Mouse (Mus musculus) CH12.LX (cell line): ENCODE measurements around the gene Pou2f1. TPM values are rescaled to one million over a fixed set of nuclear protein-coding genes. Genes with fewer than 3 reads are reported as not detected.

Experiments
- DNase-seq: peaks from one replicate; pipeline ENCODE4 v3.0.0-alpha.2; 2013; ENCODE audit errors: extremely low read depth
- H3K27ac ChIP-seq: 2 replicates; pipeline ENCODE4 v1.5.1; 2012; ENCODE audit warnings: low read depth, mild to moderate bottlenecking, control low read depth, moderate library complexity; ENCODE audit not compliant: insufficient read depth
- H3K27me3 ChIP-seq: replicated peaks from 2 replicates; pipeline ENCODE3; 2012; ENCODE audit warnings: inconsistent platforms
- H3K36me3 ChIP-seq, 2 experiments: replicated peaks in 1 of 2; 2 replicates each; pipeline versions ENCODE3 to v1.6.1; 2012; ENCODE audit warnings: inconsistent platforms in 1 of 2, low read length in 1 of 2, mild to moderate bottlenecking in 1 of 2, mixed read lengths in 1 of 2, moderate library complexity in 1 of 2; ENCODE audit not compliant: control insufficient read depth in 1 of 2, insufficient read depth in 1 of 2
- H3K4me1 ChIP-seq, 2 experiments: 2 replicates each; pipeline ENCODE4 v1.6.1; 2012; ENCODE audit warnings: inconsistent platforms in 1 of 2, moderate library complexity in 1 of 2; ENCODE audit not compliant: insufficient read depth in 2 of 2, control insufficient read depth in 1 of 2
- H3K4me2 ChIP-seq: 2 replicates; pipeline ENCODE4 v1.6.1; 2012; ENCODE audit warnings: low read depth, mild to moderate bottlenecking, control low read depth; ENCODE audit not compliant: poor library complexity, insufficient read depth, severe bottlenecking
- H3K4me3 ChIP-seq, 3 experiments: fragments of 150-350 bp in 1 of 3; sonication (generic) in 1 of 3; replicated peaks in 1 of 3; 2 replicates each; pipeline versions ENCODE3 to v1.5.1; 2011 to 2012; ENCODE audit warnings: low read depth in 2 of 3, low read length in 2 of 3, mild to moderate bottlenecking in 2 of 3, moderate library complexity in 2 of 3, control low read depth in 1 of 3, improper control_type of control experiment in 1 of 3, inconsistent platforms in 1 of 3, mixed read lengths in 1 of 3; ENCODE audit not compliant: poor library complexity in 1 of 3
- H3K79me2 ChIP-seq: replicated peaks from 2 replicates; pipeline ENCODE4 v1.6.1; 2012; ENCODE audit warnings: mild to moderate bottlenecking, moderate library complexity; ENCODE audit not compliant: control insufficient read depth, poor library complexity, insufficient read depth, severe bottlenecking; ENCODE audit errors: extremely low read depth
- H3K9ac ChIP-seq: 2 replicates; pipeline ENCODE4 v1.6.1; 2012; ENCODE audit warnings: low read depth, mild to moderate bottlenecking, control low read depth, moderate library complexity; ENCODE audit not compliant: insufficient read depth
- H3K9me3 ChIP-seq: replicated peaks from 2 replicates; pipeline ENCODE3; 2012; ENCODE audit warnings: low read length, inconsistent platforms, mixed read lengths
- BHLHE40 ChIP-seq: IDR thresholded peaks from 2 replicates; pipeline ENCODE4 v1.6.1; 2011; ENCODE audit warnings: mild to moderate bottlenecking, low read depth, low read length, improper control_type of control experiment
- CHD2 ChIP-seq: IDR thresholded peaks from 2 replicates; pipeline ENCODE4 v1.6.1; 2011; ENCODE audit warnings: low read length, improper control_type of control experiment
- E2F4 ChIP-seq: IDR thresholded peaks from 2 replicates; pipeline ENCODE4 v1.6.1; 2011; ENCODE audit warnings: low read depth, low read length, improper control_type of control experiment; ENCODE audit not compliant: insufficient replicate concordance
- ETS1 ChIP-seq: conservative IDR thresholded peaks from 2 replicates; pipeline ENCODE4 v1.6.1; 2012; ENCODE audit warnings: low read depth, mild to moderate bottlenecking, inconsistent platforms, low read length, improper control_type of control experiment, moderate library complexity
- HCFC1 ChIP-seq: IDR thresholded peaks from 2 replicates; pipeline ENCODE4 v1.6.1; 2012; ENCODE audit warnings: low read depth, mild to moderate bottlenecking, inconsistent platforms, low read length, improper control_type of control experiment
- JUND ChIP-seq: conservative IDR thresholded peaks from 2 replicates; pipeline ENCODE4 v1.6.1; 2011; ENCODE audit warnings: low read depth, low read length, improper control_type of control experiment
- KAT2A ChIP-seq: IDR thresholded peaks from 2 replicates; pipeline ENCODE4 v1.6.1; 2012; ENCODE audit warnings: low read length, improper control_type of control experiment, inconsistent platforms; ENCODE audit not compliant: insufficient replicate concordance
- MAFK ChIP-seq: IDR thresholded peaks from 2 replicates; pipeline ENCODE4 v1.6.1; 2011; ENCODE audit warnings: low read length, improper control_type of control experiment; ENCODE audit not compliant: insufficient replicate concordance
- MAZ ChIP-seq: IDR thresholded peaks from 2 replicates; pipeline ENCODE4 v1.6.1; 2012; ENCODE audit warnings: low read depth, mild to moderate bottlenecking, inconsistent platforms, low read length, improper control_type of control experiment, moderate library complexity
- MEF2A ChIP-seq: IDR thresholded peaks from 2 replicates; pipeline ENCODE4 v1.6.1; 2014; ENCODE audit warnings: low read depth, mild to moderate bottlenecking, inconsistent platforms, low read length, improper control_type of control experiment, borderline replicate concordance
- MXI1 ChIP-seq: IDR thresholded peaks from 2 replicates; pipeline ENCODE4 v1.6.1; 2011; ENCODE audit warnings: mild to moderate bottlenecking, low read depth, low read length, improper control_type of control experiment
- MYC ChIP-seq: IDR thresholded peaks from 2 replicates; pipeline ENCODE4 v1.6.1; 2011; ENCODE audit warnings: low read depth, mild to moderate bottlenecking, improper control_type of control experiment, low read length
- NRF1 ChIP-seq: IDR thresholded peaks from 2 replicates; pipeline ENCODE4 v1.6.1; 2014; ENCODE audit warnings: low read depth, mild to moderate bottlenecking, inconsistent platforms, low read length, improper control_type of control experiment, moderate library complexity
- PAX5 ChIP-seq: IDR thresholded peaks from 2 replicates; pipeline ENCODE4 v1.6.1; 2012; ENCODE audit warnings: low read length, inconsistent platforms, mixed read lengths
- RAD21 ChIP-seq: IDR thresholded peaks from 2 replicates; pipeline ENCODE4 v1.6.1; 2011; ENCODE audit warnings: low read depth, mild to moderate bottlenecking, low read length, improper control_type of control experiment, moderate library complexity
- TBP ChIP-seq: conservative IDR thresholded peaks from 2 replicates; pipeline ENCODE4 v1.6.1; 2011; ENCODE audit warnings: low read depth, low read length, improper control_type of control experiment
- TCF12 ChIP-seq: IDR thresholded peaks from 2 replicates; pipeline ENCODE4 v1.6.1; 2014; ENCODE audit warnings: low read depth, mild to moderate bottlenecking, inconsistent platforms, low read length, improper control_type of control experiment
- ZKSCAN1 ChIP-seq: IDR thresholded peaks from 2 replicates; pipeline ENCODE4 v1.6.1; 2012; ENCODE audit warnings: low read depth, inconsistent platforms, low read length, improper control_type of control experiment, borderline replicate concordance
- ZMIZ1 ChIP-seq: IDR thresholded peaks from 2 replicates; pipeline ENCODE4 v1.6.1; 2012; ENCODE audit warnings: low read depth, mild to moderate bottlenecking, inconsistent platforms, low read length, improper control_type of control experiment
- ZNF384 ChIP-seq: IDR thresholded peaks from 2 replicates; pipeline ENCODE4 v1.6.1; 2012; ENCODE audit warnings: low read depth, low read length, improper control_type of control experiment, inconsistent platforms
- dilution Hi-C: fragments of 300-500 bp; cut with MboI; formaldehyde crosslinking; loops from 2 replicates; pipeline ENCODE4 v1.14.3; 2020; ENCODE audit warnings: low sequenced_read_pairs; ENCODE audit not compliant: extremely low pct_unique_long_range_greater_than_20kb, extremely low pct_ligation_motif_present
- in situ Hi-C: fragments of 300-500 bp; cut with MboI; formaldehyde crosslinking; loops from 3 replicates; pipeline ENCODE4 v1.14.3; 2019; ENCODE audit warnings: low sequenced_read_pairs, low pct_ligation_motif_present, low pct_unique_long_range_greater_than_20kb, mixed read lengths
- polyA plus RNA-seq: library from polyadenylated mRNA; unstranded; fragments of >175 nt; gene quantifications from 2 replicates; pipeline ENCODE4 v1.2.1, GENCODE M21; 2012; ENCODE audit warnings: low read depth; ENCODE audit not compliant: insufficient read length
- total RNA-seq, 2 experiments: library from RNA; depleted of rRNA; stranded (reverse); fragments of 300-350 nt in 1 of 2; fragments of >200 nt in 1 of 2; gene quantifications; 2 replicates each; pipeline ENCODE4 v1.2.3; 2012 to 2014

The Pou2f1 gene
- total and polyA plus RNA-seq, 3 experiments: 6.4 to 18.3 (median 7.4) TPM

GRCm38 (mm10) chr1:165840548-165841230 is 161.8 kb downstream of the Pou2f1 start:
- DNase-seq: no peak
- no peaks in the 10 kb centered on the region for H3K36me3 ChIP-seq
- H3K4me2 ChIP-seq: no peak overlapping the region
- H3K27me3 ChIP-seq: peaks cover 7% of the 10 kb centered on the region
- TF ChIP-seq RAD21 (no peak), MYC (no peak), E2F4 (no peak), BHLHE40 (no peak), TCF12 (no peak), ETS1 (no peak), ZMIZ1 (no peak), KAT2A (no peak), NRF1 (no peak), JUND (no peak), MXI1 (no peak), ZNF384 (no peak), PAX5 (no peak), MAZ (no peak)
- in situ Hi-C loops (no loop called here), dilution Hi-C loops (no loop called here)
- peaks cover 3 to 14% of the 10 kb centered on the region in 2 experiments for H3K4me1 ChIP-seq
- no peaks in the 10 kb centered on the region for H3K9me3 ChIP-seq
- H3K9ac ChIP-seq: no peak overlapping the region
- H3K27ac ChIP-seq: no peak overlapping the region
- H3K4me3 ChIP-seq: no peak overlapping the region
- H3K79me2 ChIP-seq: no peaks in the 10 kb centered on the region

- Histone ChIP-seq H3K4me3 (no peak overlapping the region), H3K79me2 (no peaks in the 10 kb centered on the region), H3K4me2 (no peak overlapping the region), H3K9ac (no peak overlapping the region), H3K27me3 (peaks cover 2% of the 10 kb centered on the region), H3K4me1 (peaks cover 3 to 6% of the 10 kb centered on the region in 2 experiments; a peak in 3 of 4 replicates), H3K9me3 (no peaks in the 10 kb centered on the region), H3K27ac (no peak overlapping the region), H3K36me3 (no peaks in the 10 kb centered on the region)
- dilution Hi-C loops (no loop called here), in situ Hi-C loops (no loop called here)
- TF ChIP-seq MAFK (no peak), TCF12 (no peak), MAZ (no peak), CHD2 (no peak), RAD21 (no peak), ZKSCAN1 (no peak), NRF1 (no peak), MEF2A (no peak), TBP (no peak), ETS1 (no peak), HCFC1 (no peak)
- DNase-seq: no peak
These were observed 163.3 kb downstream of the Pou2f1 start for GRCm38 (mm10) chr1:165839201-165839600.
